In the genomic region with DNA sequence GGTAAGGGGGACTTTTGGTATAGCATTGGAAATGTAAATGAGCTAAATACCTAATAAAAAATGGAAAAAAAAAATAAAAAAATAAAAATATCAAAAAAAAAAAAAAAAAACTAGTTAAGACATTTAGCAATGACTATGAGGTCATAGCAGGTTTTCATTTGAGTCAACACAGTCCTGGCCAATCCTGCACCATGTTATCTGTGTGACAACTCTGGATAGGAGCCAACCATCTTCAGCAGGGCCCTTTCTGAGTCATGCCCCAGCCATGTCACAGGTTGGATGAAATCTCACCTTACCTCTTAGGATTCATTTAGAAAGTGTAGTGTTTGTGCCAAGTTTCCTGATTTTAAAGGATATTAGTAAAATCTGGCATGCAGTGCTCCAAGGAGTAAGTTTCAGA, we compare ENCODE assay signal across 24 mouse cellular contexts. TPM values are rescaled to one million over a fixed set of nuclear protein-coding genes. Genes with fewer than 3 reads are reported as not detected.
A peak's percentile ranks its signal among the peaks of the same experiment; 100 is the strongest.
DNase-seq lines count a peak whose midpoint lies in the region; ATAC-seq and TF ChIP-seq lines count a peak whose summit lies in the region.
"Had no signal": no experiment of that assay in that cellular context is flagged by ENCODE, and none has a peak within 500 bp of the region (broad histone marks: within the 10 kb centered on the region; RNA-seq: fewer than 3 reads in every experiment).

No protein-coding gene starts in this region.

- no peak for TF ChIP-seq POLR2A in limb, embryonic 14.5 days (IDR thresholded peaks at IDR 0.05; ENCODE audit: borderline replicate concordance, extremely low read depth, insufficient read depth, insufficient read length)

- H3K4me2 ChIP-seq in limb, embryonic 14.5 days (replicated peaks; ENCODE audit: low read depth, low read length, severe bottlenecking): no peak overlapping the region
- no peak overlapping the region for H3K4me2 ChIP-seq in lung, postnatal 0 days (replicated peaks; ENCODE audit: low read depth, low read length)
- H3K4me2 ChIP-seq: embryonic facial prominence, embryonic 15.5 days; hindbrain, embryonic 12.5 days had no signal

- no peaks in the 10 kb centered on the region for H3K36me3 ChIP-seq in limb, embryonic 14.5 days (ENCODE audit: control insufficient read depth, insufficient read depth, low read length)
- H3K36me3 ChIP-seq in limb, embryonic 10.5 days: no peaks in the 10 kb centered on the region
- H3K36me3 ChIP-seq in lung, postnatal 0 days (ENCODE audit: insufficient read depth, low read length): no peaks in the 10 kb centered on the region
- H3K36me3 ChIP-seq: embryonic facial prominence, embryonic 15.5 days; forebrain, embryonic 10.5 days; heart, embryonic 10.5 days; hindbrain, embryonic 12.5 days had no signal

- H3K9me3 ChIP-seq in limb, embryonic 14.5 days (ENCODE audit: control insufficient read depth, low read length): no peaks in the 10 kb centered on the region
- H3K9me3 ChIP-seq in limb, embryonic 10.5 days (replicated peaks): no peaks in the 10 kb centered on the region
- H3K9me3 ChIP-seq in lung, postnatal 0 days (ENCODE audit: low read length): no peaks in the 10 kb centered on the region
- H3K9me3 ChIP-seq: embryonic facial prominence, embryonic 15.5 days; forebrain, embryonic 10.5 days; heart, embryonic 10.5 days; hindbrain, embryonic 12.5 days had no signal

- ATAC-seq in limb, embryonic 14.5 days (ENCODE audit: low FRiP score, low read depth): no peak
- ATAC-seq in lung, postnatal 0 days: peak; percentile 62; the same call in 1 of the 2 replicates
- ATAC-seq: forebrain, embryonic 14.5 days; hindbrain, embryonic 16.5 days; inflammation-experienced regulatory T-cells, adult 6 months had no signal

- H3K27me3 ChIP-seq in limb, embryonic 14.5 days (ENCODE audit: control insufficient read depth, insufficient read depth, low read length): no peaks in the 10 kb centered on the region
- no peaks in the 10 kb centered on the region for H3K27me3 ChIP-seq in limb, embryonic 10.5 days (ENCODE audit: low read depth, poor library complexity, severe bottlenecking)
- H3K27me3 ChIP-seq in lung, postnatal 0 days (replicated peaks; ENCODE audit: insufficient read depth, low read length): no peaks in the 10 kb centered on the region
- H3K27me3 ChIP-seq: embryonic facial prominence, embryonic 15.5 days; hindbrain, embryonic 12.5 days had no signal

- no peak for TF ChIP-seq EP300 in lung, postnatal 0 days (IDR thresholded peaks at IDR 0.05)

- peak; percentile 13 for DNase-seq in limb, embryonic 14.5 days (ENCODE audit: low spot score)
- DNase-seq in limb, embryonic 10.5 days (ENCODE audit: low spot score): no peak
- DNase-seq in lung, postnatal 0 days (ENCODE audit: low spot score): peak; percentile 36
- no peak for DNase-seq in lung, postnatal 14 days
- DNase-seq in brain, adult 2 months (ENCODE audit: low read depth, low spot score): peak; percentile 19
- DNase-seq in kidney, postnatal 10 days: no peak
- no peak for DNase-seq in left cerebral cortex, adult 8-10 months (ENCODE audit: low spot score in 2 of 2)
- DNase-seq: adrenal gland, postnatal 10 days; B cell, adult 2 months; cerebellum, adult 11-12 months; cerebellum, adult 9-10 months; cerebellum, postnatal 25 days; gastrocnemius, postnatal 10 days; heart, adult 18-20 months; heart, postnatal 10 days; heart, postnatal 4 days had no signal

- H3K4me3 ChIP-seq in limb, embryonic 14.5 days (replicated peaks; ENCODE audit: low read length): no peak overlapping the region
- no peak overlapping the region for H3K4me3 ChIP-seq in limb, embryonic 10.5 days
- no peak overlapping the region for H3K4me3 ChIP-seq in lung, postnatal 0 days (ENCODE audit: low read depth, low read length)
- H3K4me3 ChIP-seq: embryonic facial prominence, embryonic 15.5 days; erythroblast, embryonic 14.5 days; forebrain, embryonic 10.5 days; heart, embryonic 10.5 days; hindbrain, embryonic 12.5 days had no signal

- no peak for TF ChIP-seq CTCF in lung, postnatal 0 days (IDR thresholded peaks at IDR 0.05)

- no peak overlapping the region for H3K9ac ChIP-seq in limb, embryonic 14.5 days (ENCODE audit: low read depth, low read length, severe bottlenecking)
- H3K9ac ChIP-seq in lung, postnatal 0 days (replicated peaks; ENCODE audit: low read depth): no peak overlapping the region
- H3K9ac ChIP-seq: embryonic facial prominence, embryonic 15.5 days; hindbrain, embryonic 12.5 days had no signal

- peaks cover 16% of the 10 kb centered on the region for H3K4me1 ChIP-seq in limb, embryonic 14.5 days (ENCODE audit: control insufficient read depth, insufficient read depth, low read length)
- H3K4me1 ChIP-seq in limb, embryonic 10.5 days: peaks cover 10% of the 10 kb centered on the region
- no peaks in the 10 kb centered on the region for H3K4me1 ChIP-seq in lung, postnatal 0 days (ENCODE audit: insufficient read depth, low read depth, low read length)
- H3K4me1 ChIP-seq: embryonic facial prominence, embryonic 15.5 days; heart, embryonic 10.5 days; hindbrain, embryonic 12.5 days had no signal

- H3K27ac ChIP-seq in limb, embryonic 14.5 days (replicated peaks; ENCODE audit: low read depth, low read length): no peak overlapping the region
- no peak overlapping the region for H3K27ac ChIP-seq in limb, embryonic 10.5 days
- H3K27ac ChIP-seq in lung, postnatal 0 days (ENCODE audit: low read length): no peak overlapping the region
- H3K27ac ChIP-seq: embryonic facial prominence, embryonic 15.5 days; forebrain, embryonic 10.5 days; heart, embryonic 10.5 days; hindbrain, embryonic 12.5 days had no signal

RNA-seq across cellular contexts. Expression of gene Ccser1, which starts 45.2 kb away (rescaled TPM):
- polyA plus RNA-seq in limb, embryonic 14.5 days (2012; rRNA removed): 6.6 and 7.0 TPM in 2 replicates
- polyA plus RNA-seq in limb, embryonic 14.5 days (2014; fragmentation: Nextera tagmentation; extraction: Ambion mirVana): 5.9 and 9.9 TPM in 2 replicates
- 9.4 and 10.3 TPM in 2 replicates for polyA plus RNA-seq in limb, embryonic 10.5 days (2016; fragmentation: Nextera tagmentation; extraction: Ambion mirVana)
- 7.5 and 10.6 TPM in 2 replicates for polyA plus RNA-seq in lung, postnatal 0 days (2015; fragmentation: Nextera tagmentation; extraction: Ambion mirVana)
- 10 to 100 TPM; 29.2 to 39.4 (median 30.2) TPM for total RNA-seq in left cerebral cortex, adult 8-10 months (2022)
- polyA plus RNA-seq: erythroblast, embryonic 14.5 days; inflammation-experienced regulatory T-cells, adult 6 months had no signal

Comparison
In these comparisons a context has a peak if more than half of its experiments do, and no peak if none do; other contexts are left out.
1. DNase-seq: peak in limb, embryonic 14.5 days (single experiment), lung, postnatal 0 days (single experiment) and brain, adult 2 months (single experiment); none in limb, embryonic 10.5 days (single experiment), lung, postnatal 14 days (single experiment), kidney, postnatal 10 days (single experiment) and left cerebral cortex, adult 8-10 months (0 of 2).